Mouse (Mus musculus) kidney, postnatal 36 days (tissue): ENCODE measurements around the gene Sowahd.
A peak's percentile ranks its signal among the peaks of the same experiment; 100 is the strongest.
"Not testable (repeated sequence)": the region's sequence is repeated elsewhere in the genome, so short reads cannot be mapped to it uniquely, and the experiment has no call there.

Experiments
- DNase-seq, 2 experiments: peaks; one replicate each; pipeline ENCODE4 v3.0.0; 2021 to 2022; ENCODE audit warnings: mixed read lengths in 2 of 2

The Sowahd gene

GRCm38 (mm10) chrX:37048066-37048889 lies at the start of gene Sowahd:
TSS of gene Sowahd (plus strand) at chrX:37048845.
- DNase-seq, result peak in 1 of 2 experiments; percentile 4

GRCm38 (mm10) chrX:37013870-37014269 lies 34.8 kb upstream of the Sowahd start:
- DNase-seq, result no peak

GRCm38 (mm10) chrX:37018150-37018654 lies 30.4 kb upstream of the Sowahd start:
- DNase-seq, result no peak

GRCm38 (mm10) chrX:37019045-37019444 lies 29.6 kb upstream of the Sowahd start:
- no peak for DNase-seq

- peak; percentile 35 to 79 for DNase-seq
Measured at GRCm38 (mm10) chrX:37022690-37023089, 26.0 kb upstream of the Sowahd start.

- no peak for DNase-seq
Measured at GRCm38 (mm10) chrX:37023652-37024309, 24.9 kb upstream of the Sowahd start.

- no peak for DNase-seq
Measured at GRCm38 (mm10) chrX:37028378-37028777, 20.3 kb upstream of the Sowahd start.

GRCm38 (mm10) chrX:37042726-37043125 lies 5.9 kb upstream of the Sowahd start:
- DNase-seq, result peak; percentile 13 to 76

- DNase-seq, result peak in 1 of 2 experiments; percentile 45
Measured at GRCm38 (mm10) chrX:37048890-37049823, 512 bp downstream of the Sowahd start.

GRCm38 (mm10) chrX:37063902-37064301 lies 15.3 kb downstream of the Sowahd start:
- DNase-seq, result no peak

- no peak for DNase-seq
Measured at GRCm38 (mm10) chrX:37067299-37067698, 18.7 kb downstream of the Sowahd start.

- DNase-seq, result no peak
Measured at GRCm38 (mm10) chrX:37068766-37069165, 20.1 kb downstream of the Sowahd start.

GRCm38 (mm10) chrX:37074262-37074892 lies 25.7 kb downstream of the Sowahd start:
- peak; percentile 43 to 78 for DNase-seq

GRCm38 (mm10) chrX:37076651-37077050 lies 28.0 kb downstream of the Sowahd start:
- no peak for DNase-seq

- DNase-seq, result not testable (repeated sequence)
Measured at GRCm38 (mm10) chrX:37080345-37080744, 31.7 kb downstream of the Sowahd start.

GRCm38 (mm10) chrX:37081194-37081593 lies 32.5 kb downstream of the Sowahd start:
- DNase-seq, result no peak

GRCm38 (mm10) chrX:37084318-37084926 lies 35.8 kb downstream of the Sowahd start:
- peak in 1 of 2 experiments; percentile 6 for DNase-seq

- DNase-seq, result peak; percentile 89 to 91
Measured at GRCm38 (mm10) chrX:37084927-37085660, 36.4 kb downstream of the Sowahd start, which contains the start of gene Rpl39. TSS of gene Rpl39 (minus strand) at chrX:37085402.

- DNase-seq, result no peak
Measured at GRCm38 (mm10) chrX:37085665-37086064, 37.0 kb downstream of the Sowahd start.

- no peak for DNase-seq
Measured at GRCm38 (mm10) chrX:37088778-37089177, 40.1 kb downstream of the Sowahd start.

- no peak for DNase-seq
Measured at GRCm38 (mm10) chrX:37091457-37091856, 42.8 kb downstream of the Sowahd start.
